Mouse (Mus musculus) neutrophil, adult 5-6 weeks (primary cell): ENCODE measurements around the gene Nutf2-ps1. TPM values are rescaled to one million over a fixed set of nuclear protein-coding genes. Genes with fewer than 3 reads are reported as not detected.
"Not testable (repeated sequence)": the region's sequence is repeated elsewhere in the genome, so short reads cannot be mapped to it uniquely, and the experiment has no call there.

ENCODE experiments used
- ATAC-seq: fragments of 151-379, 151-347 bp; 2 replicates; pipeline ENCODE4 v1.8.0; 2017; ENCODE audit warnings: mild to moderate bottlenecking, moderate TSS enrichment; ENCODE audit not compliant: insufficient number of reproducible peaks, poor library complexity, low FRiP score, severe bottlenecking; ENCODE audit errors: extremely low read depth
- total RNA-seq: library from RNA; stranded (forward); fragments of 200-1000 nt; gene quantifications from 2 replicates; pipeline ENCODE4 v1.2.3, GENCODE M21; 2017

Nutf2-ps1 gene
- 4.2 and 10.1 TPM in 2 replicates for total RNA-seq

DNA sequence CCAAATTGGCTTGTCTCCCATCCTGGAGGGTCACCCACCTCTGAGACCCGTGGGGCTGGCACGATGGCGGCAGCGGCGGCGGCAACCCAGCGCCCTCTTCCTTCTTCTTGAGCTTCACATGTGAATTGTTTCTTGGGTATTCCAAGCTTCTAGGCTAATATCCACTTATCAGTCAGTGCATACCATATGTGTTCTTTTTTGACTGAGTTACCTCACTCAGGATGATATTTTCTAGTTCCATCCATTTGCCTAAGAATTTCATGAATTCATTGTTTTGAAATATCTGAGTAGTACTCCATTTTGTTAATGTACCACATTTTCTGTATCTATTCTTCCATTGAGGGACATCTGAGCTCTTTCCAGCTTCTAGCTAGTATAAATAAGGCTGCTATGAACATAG lies at the start of gene Nutf2-ps1:
Nutf2-ps1 (minus strand) TSS at position 101 of the 400 bp plus-strand sequence.
- not testable (repeated sequence) for ATAC-seq

GRCm38 (mm10) chr19:53638041-53638440 lies 49.2 kb upstream of the Nutf2-ps1 start:
- no peak for ATAC-seq

DNA sequence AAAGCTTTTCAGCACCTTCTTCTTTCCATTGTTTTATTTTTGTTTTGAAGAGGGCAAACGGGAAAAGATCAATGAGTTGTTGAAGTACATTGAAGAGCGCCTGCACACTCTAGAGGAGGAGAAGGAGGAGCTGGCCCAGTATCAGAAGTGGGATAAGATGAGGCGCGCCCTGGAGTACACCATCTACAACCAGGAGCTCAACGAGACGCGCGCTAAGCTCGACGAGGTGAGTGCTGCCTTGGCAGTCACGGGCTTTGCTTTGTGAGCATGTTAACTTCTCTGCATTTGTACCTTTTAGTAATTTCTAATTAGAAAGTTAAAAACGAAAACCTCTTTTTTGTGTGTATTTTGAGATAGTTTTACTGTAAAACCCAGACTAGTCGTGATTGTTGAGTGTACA lies 32.8 kb upstream of the Nutf2-ps1 start:
- no peak for ATAC-seq

GRCm38 (mm10) chr19:53608921-53609320 lies 20.1 kb upstream of the Nutf2-ps1 start:
- ATAC-seq, result no peak

DNA sequence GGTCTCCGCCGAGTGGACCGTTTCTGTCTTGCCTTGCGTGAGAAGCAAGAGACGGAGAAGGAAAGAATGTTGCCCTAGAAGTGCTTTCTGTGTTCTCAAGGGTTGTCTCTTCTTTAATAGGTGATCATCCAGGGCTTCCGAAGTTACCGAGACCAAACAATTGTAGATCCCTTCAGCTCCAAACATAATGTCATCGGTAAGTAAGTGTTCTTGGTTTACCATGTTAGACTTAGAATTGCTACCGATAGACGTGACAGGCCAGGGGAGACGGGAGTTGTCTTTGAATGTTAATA lies 12.4 kb upstream of the Nutf2-ps1 start:
- ATAC-seq, result no peak

DNA sequence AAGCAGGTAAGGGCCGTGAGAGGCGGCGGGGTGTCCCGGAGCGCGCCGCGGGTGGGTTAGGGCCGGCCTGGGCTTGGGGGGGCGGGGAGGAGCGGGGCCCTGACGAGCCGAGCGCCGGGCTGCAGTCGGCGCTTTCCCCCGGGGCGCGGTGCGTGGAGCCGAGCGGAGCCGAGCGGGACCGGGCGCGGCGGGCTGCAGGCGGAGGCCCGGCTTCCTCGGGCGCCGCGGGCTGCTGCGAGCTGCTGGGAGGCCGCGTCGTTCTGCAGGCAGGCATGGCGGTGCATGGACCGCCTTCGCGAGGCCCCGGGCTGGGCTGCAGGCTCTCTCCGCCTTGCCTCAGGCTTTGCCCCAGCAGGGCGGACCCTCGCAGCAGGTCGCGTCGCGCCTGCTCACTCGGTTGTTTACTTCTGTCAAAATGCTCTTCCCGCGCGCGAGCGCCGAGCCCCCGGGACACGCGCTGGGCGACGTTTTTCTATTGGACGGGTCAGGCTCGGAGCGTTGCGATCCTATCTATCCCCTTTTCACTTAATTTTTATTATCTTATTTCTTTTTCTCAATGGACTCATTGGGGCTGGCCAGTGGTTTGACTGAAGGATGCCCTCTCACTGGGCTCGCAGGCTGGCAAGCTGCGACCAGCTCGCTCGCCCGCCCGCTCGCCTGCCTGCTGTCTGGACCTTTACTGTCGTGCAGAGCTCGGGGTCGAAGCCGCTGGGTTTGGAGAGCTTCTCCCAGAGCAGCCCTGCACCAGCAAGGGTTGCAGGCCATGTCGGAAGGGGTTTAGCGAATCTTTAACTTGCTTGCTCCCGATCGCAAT lies 11.9 kb upstream of the Nutf2-ps1 start:
- ATAC-seq, result no peak

GRCm38 (mm10) chr19:53599757-53600539 lies 11.1 kb upstream of the Nutf2-ps1 start, which contains the start of gene Smc3:
Smc3 (plus strand) TSS chr19:53600398.
- peak; percentile 95 for ATAC-seq

- ATAC-seq, result no peak
Measured at GRCm38 (mm10) chr19:53596723-53597474, 8.0 kb upstream of the Nutf2-ps1 start.

DNA sequence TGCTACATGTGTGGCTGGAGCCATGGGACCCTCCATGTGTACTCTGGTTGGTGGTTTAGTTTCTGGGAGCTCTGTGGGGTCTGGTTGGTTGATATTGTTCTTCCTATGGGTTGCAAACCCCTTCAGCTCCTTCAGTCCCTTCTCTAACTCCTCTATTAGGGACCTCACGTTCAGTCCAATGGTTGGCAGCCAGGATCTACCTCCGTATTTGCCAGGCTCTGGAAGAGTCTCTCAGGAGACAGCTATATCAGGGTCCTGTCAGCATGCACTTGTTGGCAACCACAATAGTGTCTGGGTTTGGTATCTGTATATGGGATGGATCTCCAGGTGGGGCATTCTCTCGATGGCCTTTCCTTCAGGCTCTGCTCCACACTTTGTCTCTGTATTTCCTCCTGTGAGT lies 1.2 kb downstream of the Nutf2-ps1 start:
- not testable (repeated sequence) for ATAC-seq

DNA sequence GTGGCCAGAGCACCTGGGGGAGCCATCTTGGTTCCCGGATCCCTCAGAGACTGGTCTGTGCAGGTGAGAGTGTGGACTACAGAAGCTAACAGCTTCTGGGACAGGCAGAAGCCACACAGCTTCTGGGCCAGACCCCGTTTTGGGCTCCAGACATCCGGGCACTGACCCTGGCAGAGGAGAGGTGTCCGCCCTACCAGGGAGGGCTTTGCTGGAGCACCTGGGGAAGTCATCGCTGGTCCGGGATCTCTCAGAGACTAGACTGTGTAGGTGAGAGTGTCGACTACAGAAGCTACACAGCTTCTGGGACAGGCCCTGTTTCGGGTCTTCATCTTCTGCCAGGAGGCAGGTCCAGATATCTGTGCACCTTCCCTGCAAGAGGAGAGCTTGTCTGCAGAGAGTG lies 8.6 kb downstream of the Nutf2-ps1 start:
- ATAC-seq, result not testable (repeated sequence)

DNA sequence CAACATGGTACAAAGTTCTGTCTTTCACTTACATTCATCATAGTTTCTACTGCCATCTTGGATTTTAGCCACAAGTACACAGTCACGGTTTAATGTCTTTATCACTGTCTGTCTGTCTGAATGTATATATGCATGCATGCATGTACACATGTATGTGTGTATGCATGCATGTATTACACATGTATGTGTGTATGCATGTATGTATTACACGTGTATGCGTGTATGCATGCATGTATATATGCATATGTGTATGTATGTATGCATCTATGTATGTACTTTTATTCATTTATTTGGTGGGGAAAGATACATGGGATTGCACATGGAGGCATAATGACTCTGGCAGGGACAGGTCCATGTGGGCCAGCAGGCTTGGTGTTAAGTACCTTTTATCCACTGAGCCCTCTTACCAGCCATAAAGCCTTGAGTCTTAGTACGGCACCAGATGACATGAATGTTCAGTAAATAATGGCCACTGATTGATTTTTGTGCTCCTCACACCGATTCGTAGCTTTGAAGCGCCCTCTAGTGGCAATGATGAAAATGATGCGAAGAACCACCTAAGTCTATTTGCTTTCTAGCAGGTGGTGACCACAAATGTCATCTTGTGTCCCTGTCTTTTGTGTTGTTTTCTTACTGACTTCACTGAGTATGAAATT lies 10.1 kb downstream of the Nutf2-ps1 start:
- ATAC-seq, result peak; percentile 85

DNA sequence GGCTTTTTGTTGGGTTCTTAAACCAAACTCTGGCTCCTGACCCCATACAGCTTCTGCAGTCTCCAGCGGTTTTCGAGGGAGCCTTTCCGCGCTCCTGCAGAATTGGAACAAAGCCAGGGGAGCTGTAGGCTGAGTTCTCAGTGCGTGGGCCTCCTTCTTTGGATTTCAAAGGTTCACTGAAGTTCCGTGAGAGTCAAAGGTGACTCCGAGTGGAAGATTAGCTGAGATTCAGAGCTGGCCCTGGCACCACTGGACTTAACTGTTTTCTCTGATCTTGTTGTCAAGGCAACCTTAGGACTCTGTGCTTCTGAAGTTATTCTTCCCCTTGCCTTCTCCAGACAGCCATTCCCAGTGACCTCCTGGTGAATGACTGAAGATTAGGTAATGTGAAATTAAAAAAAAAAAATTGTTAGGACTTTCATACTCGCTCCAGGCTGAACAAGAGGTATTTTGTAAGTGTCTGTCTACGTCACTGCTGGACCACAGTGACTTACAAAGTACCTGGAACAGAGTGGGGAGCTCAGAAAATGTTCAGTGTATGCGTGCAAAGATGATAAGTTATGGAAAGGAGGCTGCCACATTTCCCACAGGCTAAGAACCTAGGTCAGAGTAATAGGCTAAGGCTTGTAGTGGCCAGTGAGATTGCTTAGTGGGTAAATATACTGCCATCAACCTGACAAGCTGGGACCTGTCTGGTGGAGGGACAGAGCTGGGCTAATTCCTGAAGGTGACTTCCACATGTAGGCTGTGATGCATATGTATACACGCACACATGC lies 11.7 kb downstream of the Nutf2-ps1 start:
- no peak for ATAC-seq

DNA sequence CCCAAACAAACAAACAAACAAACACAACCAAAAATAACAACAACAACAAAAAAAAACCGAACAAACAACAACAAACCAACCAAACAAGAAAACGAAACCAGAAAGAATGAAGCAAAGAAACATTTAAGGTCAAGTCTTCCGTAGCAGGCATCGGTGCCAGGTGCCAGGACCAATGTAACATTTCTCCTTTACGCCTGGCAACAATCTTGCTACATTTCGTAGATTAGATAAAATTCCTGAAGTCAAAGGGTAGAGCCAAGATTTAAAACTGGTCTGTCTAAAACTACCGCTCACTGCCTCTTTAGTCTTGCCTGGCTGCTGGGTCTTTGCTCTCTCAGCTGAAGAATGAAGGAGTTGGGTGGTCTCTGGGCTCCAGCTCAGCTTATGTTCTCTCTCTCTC lies 12.8 kb downstream of the Nutf2-ps1 start:
- ATAC-seq, result no peak

DNA sequence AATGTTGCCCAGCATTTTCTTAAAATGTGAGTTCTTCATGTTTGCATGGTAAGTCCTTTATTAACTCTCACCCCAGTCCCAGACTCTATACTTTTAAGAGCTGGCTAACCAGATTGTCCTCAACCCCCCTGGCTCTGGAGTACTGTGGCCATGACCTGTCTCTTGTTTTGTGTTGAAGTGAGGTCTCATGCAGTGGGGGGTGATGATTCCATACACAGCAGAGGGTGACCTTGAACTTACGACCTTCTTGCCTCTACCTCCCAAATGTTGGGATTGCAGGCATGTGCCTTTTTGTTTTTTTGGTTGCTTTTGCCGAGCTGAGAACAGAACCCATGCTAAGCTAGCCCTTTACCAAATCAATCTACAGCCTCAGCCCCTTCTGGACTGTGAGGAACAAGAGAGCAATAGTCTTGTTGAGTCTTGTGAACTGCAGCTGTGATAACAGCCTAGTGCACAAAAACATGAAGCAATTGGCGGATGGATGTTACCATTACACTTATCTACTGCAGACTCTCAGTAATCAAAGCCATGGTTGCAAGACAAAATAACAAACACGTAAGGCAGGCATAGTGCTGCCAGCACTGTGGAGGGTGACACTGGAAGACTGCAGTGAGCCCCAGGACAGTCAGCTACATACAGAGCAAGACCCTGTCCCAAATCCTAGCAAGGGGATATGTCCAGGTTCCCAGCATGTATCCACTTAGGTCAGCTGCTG lies 13.4 kb downstream of the Nutf2-ps1 start:
- no peak for ATAC-seq

DNA sequence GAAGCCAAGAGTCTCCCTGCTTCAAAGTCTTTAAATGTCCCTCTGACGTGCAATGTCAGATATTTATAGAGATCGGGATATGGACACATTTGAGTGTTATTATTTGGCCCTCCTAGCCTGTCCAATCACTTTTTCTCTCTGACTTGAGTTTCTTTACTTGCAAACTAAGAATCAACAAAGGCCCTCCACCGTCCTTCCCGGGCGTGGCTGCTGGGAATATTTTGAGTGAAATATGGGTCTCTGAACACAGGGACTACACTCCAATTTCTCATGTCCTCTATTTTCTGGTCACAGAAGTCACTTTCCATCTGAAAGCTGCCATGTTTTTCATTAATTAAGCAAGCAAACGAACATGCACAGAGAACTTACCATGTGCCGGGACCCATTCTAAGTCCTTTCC lies 14.3 kb downstream of the Nutf2-ps1 start:
- ATAC-seq, result no peak

DNA sequence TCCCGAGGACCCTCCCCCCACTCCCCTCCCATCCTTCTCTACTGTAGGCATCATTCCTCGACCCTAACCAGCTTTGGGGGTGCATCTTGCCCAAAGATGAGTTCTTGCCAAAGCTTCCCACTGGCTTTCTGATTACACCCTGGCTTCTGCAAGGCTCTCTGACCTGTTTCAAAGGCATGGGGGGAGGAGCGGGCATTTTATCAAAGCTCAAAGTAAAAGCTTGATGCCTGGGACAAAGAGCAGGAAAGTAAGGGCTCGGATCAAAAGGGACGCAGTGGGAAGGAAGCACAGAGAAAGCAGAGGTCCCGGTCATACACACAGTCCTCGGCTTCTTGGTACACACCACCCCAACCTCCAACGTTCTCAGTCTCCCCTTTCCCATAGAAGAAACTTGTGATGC lies 14.7 kb downstream of the Nutf2-ps1 start:
- no peak for ATAC-seq

DNA sequence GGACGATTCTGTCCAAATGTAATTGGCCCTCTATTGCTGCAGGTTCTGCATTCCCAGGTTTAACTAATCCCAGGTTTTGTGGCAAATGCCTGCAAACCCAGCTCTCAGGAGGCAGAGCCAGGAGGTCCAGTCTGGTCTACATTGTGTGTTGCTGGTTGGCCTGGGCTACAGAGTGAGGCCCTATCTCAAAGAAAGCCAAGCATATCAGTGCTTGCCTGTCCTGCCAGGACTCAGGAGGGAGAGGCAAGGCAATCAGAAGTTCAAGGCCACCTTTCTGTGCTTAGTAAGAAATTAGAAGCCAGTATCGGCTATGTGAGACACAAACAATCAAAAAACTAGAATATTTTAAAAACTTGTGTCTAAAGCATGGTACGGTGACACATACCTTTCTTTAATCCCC lies 15.7 kb downstream of the Nutf2-ps1 start:
- ATAC-seq, result no peak

- ATAC-seq, result no peak
Measured at GRCm38 (mm10) chr19:53572607-53573006, 16.3 kb downstream of the Nutf2-ps1 start.
